Mouse (Mus musculus) liver, embryonic 15.5 days (tissue): Measurements from ENCODE around the gene Loxl3. TPM values are rescaled to one million over a fixed set of nuclear protein-coding genes. Genes with fewer than 3 reads are reported as not detected.

Experiments used
- ATAC-seq: fragments of 200-750 bp; cut with Nextera tagmentation; 2 replicates; pipeline ENCODE4 v1.8.0; 2017; ENCODE audit warnings: moderate number of reproducible peaks, mild to moderate bottlenecking, moderate library complexity; ENCODE audit not compliant: insufficient read depth
- H3K27ac ChIP-seq: fragments of 300-500 bp; sonication (generic); replicated peaks from 2 replicates; pipeline ENCODE4 v1.5.1; 2015; ENCODE audit warnings: mild to moderate bottlenecking, inconsistent platforms
- H3K27me3 ChIP-seq: fragments of 300-500 bp; sonication (generic); 2 replicates; pipeline ENCODE4 v1.6.1; 2015; ENCODE audit warnings: mild to moderate bottlenecking, inconsistent platforms
- H3K36me3 ChIP-seq: fragments of 300-500 bp; sonication (generic); replicated peaks from 2 replicates; pipeline ENCODE4 v1.6.1; 2015; ENCODE audit warnings: moderate library complexity, mild to moderate bottlenecking, inconsistent platforms
- H3K4me1 ChIP-seq: fragments of 300-500 bp; sonication (generic); replicated peaks from 2 replicates; pipeline ENCODE4 v1.6.1; 2015; ENCODE audit warnings: inconsistent platforms
- H3K4me2 ChIP-seq: fragments of 300-500 bp; sonication (generic); 2 replicates; pipeline ENCODE4 v1.6.1; 2015; ENCODE audit warnings: moderate library complexity, mild to moderate bottlenecking, inconsistent platforms
- H3K4me3 ChIP-seq: fragments of 300-500 bp; sonication (generic); replicated peaks from 2 replicates; pipeline ENCODE4 v1.5.1; 2015; ENCODE audit warnings: mild to moderate bottlenecking, inconsistent platforms
- H3K9ac ChIP-seq: fragments of 300-500 bp; sonication (generic); 2 replicates; pipeline ENCODE4 v1.6.1; 2015; ENCODE audit warnings: moderate library complexity, mild to moderate bottlenecking, inconsistent platforms
- H3K9me3 ChIP-seq: fragments of 300-500 bp; sonication (generic); replicated peaks from 2 replicates; pipeline ENCODE4 v1.6.1; 2016; ENCODE audit warnings: inconsistent platforms
- WGBS: fragments of 180-500 bp; shearing (Covaris S2); methylation state at CpG from one replicate; pipeline ENCODE4 v1.1.7; 2015; ENCODE audit warnings: mixed read lengths; ENCODE audit not compliant: insufficient replicate concordance; 5-methylcytosine and 5-hydroxymethylcytosine counted together
- polyA plus RNA-seq: library from polyadenylated mRNA; unstranded; fragments of >200 nt; fragmentation: Nextera tagmentation; extraction: Ambion mirVana; gene quantifications from 2 replicates; pipeline ENCODE4 v1.2.1, GENCODE M21; 2015

Loxl3 gene
- polyA plus RNA-seq, 1 experiment from 2014 or later, result 2.1 TPM

DNA sequence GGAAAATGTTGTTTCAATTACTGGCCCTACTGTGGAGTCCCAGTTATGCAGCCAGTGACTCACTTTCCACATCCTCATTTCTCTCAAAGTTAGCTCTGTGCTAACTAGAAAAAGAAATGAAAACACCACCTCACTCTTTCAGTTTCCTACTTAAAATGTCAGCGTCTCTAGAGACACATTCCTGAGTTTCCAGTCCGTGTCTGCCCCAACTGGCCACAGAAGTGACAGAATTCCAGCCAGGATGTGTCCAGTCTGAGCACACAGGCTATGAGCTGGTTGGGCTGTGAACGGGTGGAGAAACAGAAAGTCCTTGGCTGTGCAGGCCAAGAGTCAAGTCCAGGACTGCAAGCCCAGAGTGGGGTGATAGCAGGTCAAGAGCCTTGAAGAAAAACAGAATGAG lies 16.8 kb upstream of the Loxl3 start:
- H3K9me3 ChIP-seq, result no peaks in the 10 kb centered on the region
- WGBS, result 67% methylated on average over 3 of the region's 3 CpGs
- no peak overlapping the region for H3K4me3 ChIP-seq
- peak overlapping the region; percentile 14 for H3K4me2 ChIP-seq
- H3K9ac ChIP-seq, result no peak overlapping the region
- H3K27me3 ChIP-seq, result no peaks in the 10 kb centered on the region
- peaks cover 92% of the 10 kb centered on the region for H3K4me1 ChIP-seq
- H3K36me3 ChIP-seq, result no peaks in the 10 kb centered on the region
- H3K27ac ChIP-seq, result peak overlapping the region; percentile 77
- ATAC-seq, result no peak

DNA sequence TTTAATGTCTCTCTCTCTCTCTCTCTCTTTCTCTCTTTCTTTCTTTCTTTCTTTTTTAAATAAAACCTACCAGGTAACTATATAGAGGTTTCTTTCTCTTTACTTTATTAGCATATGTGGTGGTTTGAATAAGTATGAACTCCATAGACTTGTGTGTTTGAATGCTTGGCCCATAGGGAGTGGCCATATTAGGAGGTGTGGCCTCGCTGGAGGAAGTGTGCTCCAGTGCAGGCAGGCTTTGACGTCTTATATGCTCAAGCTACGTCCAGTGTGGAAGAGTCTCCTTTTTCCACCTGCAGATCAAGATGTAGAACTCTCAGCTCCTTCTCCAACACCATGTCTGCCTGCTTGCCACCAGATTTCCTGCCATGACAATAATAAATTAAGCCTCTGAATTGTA lies 14.9 kb upstream of the Loxl3 start:
- no peaks in the 10 kb centered on the region for H3K9me3 ChIP-seq
- H3K27me3 ChIP-seq, result no peaks in the 10 kb centered on the region
- no peak overlapping the region for H3K4me3 ChIP-seq
- no peak for ATAC-seq
- 57% methylated on average over 3 of the region's 3 CpGs for whole genome bisulfite sequencing
- peaks cover 92% of the 10 kb centered on the region for H3K4me1 ChIP-seq
- H3K4me2 ChIP-seq, result no peak overlapping the region
- H3K9ac ChIP-seq, result no peak overlapping the region
- peak overlapping the region; percentile 77 for H3K27ac ChIP-seq
- H3K36me3 ChIP-seq, result no peaks in the 10 kb centered on the region

DNA sequence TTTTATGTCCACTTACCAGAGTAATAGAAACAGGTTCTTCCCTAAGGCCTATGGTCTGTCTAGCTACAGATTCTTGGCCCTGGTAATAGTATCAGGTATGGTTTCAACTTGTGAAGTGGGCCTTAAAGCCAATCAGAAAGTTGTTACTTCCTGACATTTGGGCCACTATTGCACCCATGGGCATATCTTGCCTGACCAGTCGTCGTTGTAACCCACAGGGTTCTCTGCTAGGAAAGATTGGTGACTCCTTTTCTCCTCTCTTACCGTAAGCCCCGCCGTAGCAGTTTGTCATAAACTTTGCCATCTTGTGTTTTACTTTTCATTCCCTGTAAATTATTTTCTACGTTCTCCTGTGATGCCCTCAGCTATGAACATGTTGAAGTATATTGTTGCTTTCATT lies 13.9 kb upstream of the Loxl3 start:
- Histone ChIP-seq H3K4me1 (peaks cover 94% of the 10 kb centered on the region), H3K4me3 (no peak overlapping the region), H3K27me3 (no peaks in the 10 kb centered on the region), H3K36me3 (no peaks in the 10 kb centered on the region), H3K4me2 (peak overlapping the region; percentile 44; the same call in 1 of the 2 replicates), H3K9me3 (no peaks in the 10 kb centered on the region), H3K27ac (peak overlapping the region; percentile 77), H3K9ac (peak overlapping the region; percentile 23; the same call in 1 of the 2 replicates)
- peak; percentile 65 for ATAC-seq
- 19% methylated on average over 6 of the region's 6 CpGs for WGBS

DNA sequence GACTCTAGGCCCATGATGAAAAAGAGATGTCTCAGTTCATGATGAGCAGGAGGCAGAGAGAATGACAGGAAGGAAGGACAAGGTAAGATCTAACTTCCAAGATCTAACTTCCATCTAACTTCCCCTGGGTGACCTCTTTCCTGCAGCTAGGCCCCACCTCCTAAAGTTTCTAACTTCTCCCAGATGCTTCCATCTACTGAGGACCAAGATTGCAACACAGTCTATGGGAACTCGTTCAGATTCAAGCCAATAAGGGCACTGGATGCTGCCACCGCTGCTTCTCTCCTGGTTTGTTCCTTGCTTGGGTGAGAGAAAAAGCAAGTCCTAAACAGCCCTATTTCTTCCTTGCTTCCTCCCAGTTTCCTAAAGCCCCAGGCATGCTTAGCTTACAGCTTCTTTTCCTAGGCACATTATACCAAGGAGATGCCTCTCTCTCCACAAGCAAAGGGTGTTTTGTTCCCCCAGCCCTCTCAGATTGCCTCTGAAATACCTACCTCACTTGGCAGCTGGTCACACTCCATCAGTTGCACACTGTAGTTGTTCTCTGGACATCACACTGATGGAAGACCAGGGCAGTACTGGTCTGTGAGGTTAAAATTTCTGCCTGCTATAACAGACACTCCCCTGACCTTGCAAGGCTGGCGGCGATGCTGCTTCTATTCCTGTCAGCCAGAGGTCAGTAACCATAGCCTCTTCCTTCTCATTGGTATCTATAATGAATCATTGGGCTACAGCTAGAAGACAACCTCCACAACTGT lies 13.0 kb upstream of the Loxl3 start:
- H3K4me1 ChIP-seq, result peaks cover 88% of the 10 kb centered on the region
- no peak overlapping the region for H3K4me3 ChIP-seq
- H3K9ac ChIP-seq, result 0 out of 2 replicates have a peak overlapping the region, but pooled peaks have one; percentile 7
- 76% methylated on average over 4 of the region's 4 CpGs for WGBS
- peak overlapping the region; percentile 77 for H3K27ac ChIP-seq
- H3K27me3 ChIP-seq, result no peaks in the 10 kb centered on the region
- no peaks in the 10 kb centered on the region for H3K9me3 ChIP-seq
- ATAC-seq, result no peak
- no peak overlapping the region for H3K4me2 ChIP-seq
- no peaks in the 10 kb centered on the region for H3K36me3 ChIP-seq

DNA sequence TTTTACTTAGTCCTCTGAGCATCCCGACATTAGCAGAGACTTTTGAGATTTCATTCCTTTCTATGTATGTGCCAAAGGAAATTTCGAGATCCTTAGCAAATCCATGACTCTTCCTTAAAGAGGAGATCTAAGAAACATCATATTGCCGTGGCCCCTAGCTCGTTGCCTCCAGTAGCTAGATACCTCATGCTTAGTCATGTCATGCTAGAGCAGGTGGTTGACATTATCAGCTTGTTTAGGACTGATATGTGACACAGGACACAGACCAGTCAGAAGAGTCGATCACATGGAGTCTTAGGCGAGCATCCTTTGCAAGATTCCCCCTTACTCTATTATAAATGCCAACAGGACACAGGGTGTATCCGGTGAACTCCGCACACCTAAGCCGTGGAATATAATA lies 11.0 kb upstream of the Loxl3 start:
- Histone ChIP-seq H3K4me3 (no peak overlapping the region), H3K9me3 (no peaks in the 10 kb centered on the region), H3K27me3 (no peaks in the 10 kb centered on the region), H3K4me1 (peaks cover 83% of the 10 kb centered on the region), H3K4me2 (peak overlapping the region; percentile 31), H3K27ac (peak overlapping the region; percentile 77), H3K36me3 (no peaks in the 10 kb centered on the region), H3K9ac (no peak overlapping the region)
- WGBS, result 52% methylated on average over 9 of the region's 9 CpGs
- peak; percentile 85 for ATAC-seq

DNA sequence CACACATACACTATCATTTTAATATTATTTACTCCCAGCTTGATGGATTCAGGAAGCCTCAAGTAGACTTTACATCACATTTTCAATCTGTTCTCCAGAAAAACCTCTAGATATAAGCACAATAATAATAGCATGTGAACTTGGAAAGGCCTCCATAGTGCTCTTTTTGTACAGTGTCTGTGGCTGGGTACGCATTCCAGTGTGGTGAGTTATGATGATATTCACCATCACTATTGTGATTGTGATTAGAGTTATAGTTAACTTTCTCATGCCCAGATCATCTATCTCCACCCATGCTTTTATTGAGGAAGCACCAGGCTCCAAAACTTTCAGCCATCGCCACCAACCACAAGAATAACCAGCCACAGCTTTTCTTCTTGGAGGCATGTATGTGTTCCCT lies 10.2 kb upstream of the Loxl3 start:
- WGBS, result 85% methylated on average over 2 of the region's 2 CpGs
- H3K4me2 ChIP-seq, result no peak overlapping the region
- no peak for ATAC-seq
- H3K27me3 ChIP-seq, result no peaks in the 10 kb centered on the region
- H3K27ac ChIP-seq, result peak overlapping the region; percentile 77
- no peak overlapping the region for H3K9ac ChIP-seq
- H3K36me3 ChIP-seq, result no peaks in the 10 kb centered on the region
- peaks cover 82% of the 10 kb centered on the region for H3K4me1 ChIP-seq
- H3K4me3 ChIP-seq, result no peak overlapping the region
- H3K9me3 ChIP-seq, result no peaks in the 10 kb centered on the region

DNA sequence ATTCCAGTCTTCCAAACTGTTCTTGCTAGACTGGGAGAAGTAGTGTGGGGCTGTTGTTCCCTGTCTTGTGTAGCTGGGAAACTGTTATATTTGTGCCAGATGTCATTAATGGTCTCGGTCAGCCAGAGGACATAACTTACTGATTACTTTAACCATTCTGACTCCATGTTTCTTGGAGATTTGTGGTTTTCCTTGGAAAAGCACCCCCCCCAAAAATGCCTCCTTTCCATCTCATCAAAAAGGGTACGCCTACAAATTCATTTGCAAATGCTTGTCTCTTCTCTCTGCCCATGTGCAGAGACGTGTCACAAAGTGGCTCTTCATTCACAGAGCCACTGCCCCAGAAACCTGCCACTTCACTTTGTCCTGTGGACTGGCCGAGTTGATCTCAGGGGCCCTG lies 9.6 kb upstream of the Loxl3 start:
- peak overlapping the region; percentile 77 for H3K27ac ChIP-seq
- H3K4me1 ChIP-seq, result peaks cover 80% of the 10 kb centered on the region
- H3K4me2 ChIP-seq, result no peak overlapping the region
- peaks cover 2% of the 10 kb centered on the region for H3K36me3 ChIP-seq
- H3K4me3 ChIP-seq, result no peak overlapping the region
- no peaks in the 10 kb centered on the region for H3K27me3 ChIP-seq
- no peak for ATAC-seq
- 46% methylated on average over 4 of the region's 4 CpGs for WGBS
- no peak overlapping the region for H3K9ac ChIP-seq
- H3K9me3 ChIP-seq, result no peaks in the 10 kb centered on the region

DNA sequence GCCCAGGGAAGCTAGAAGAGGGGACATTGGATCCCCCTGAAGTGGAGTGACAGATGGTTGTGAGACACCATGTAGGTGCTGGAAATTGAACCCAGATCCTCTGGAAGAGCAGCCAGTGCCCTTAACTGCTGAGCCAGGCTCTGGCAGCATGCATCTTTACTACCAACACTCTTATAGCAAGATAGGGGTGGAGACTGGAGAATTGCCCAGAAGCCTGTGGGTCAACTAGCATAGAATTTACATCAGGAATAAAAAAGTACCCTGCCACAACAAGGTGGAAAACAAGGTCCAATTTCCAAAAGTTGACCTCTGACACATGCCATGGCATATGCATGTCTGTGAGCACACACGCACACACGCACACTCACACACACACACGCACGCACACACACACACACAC lies 8.8 kb upstream of the Loxl3 start:
- Histone ChIP-seq H3K27ac (peak overlapping the region; percentile 77), H3K4me1 (peaks cover 78% of the 10 kb centered on the region), H3K9me3 (no peaks in the 10 kb centered on the region), H3K27me3 (no peaks in the 10 kb centered on the region), H3K4me3 (no peak overlapping the region), H3K9ac (no peak overlapping the region), H3K36me3 (peaks cover 10% of the 10 kb centered on the region), H3K4me2 (no peak overlapping the region)
- WGBS, result 87% methylated on average over 4 of the region's 4 CpGs
- no peak for ATAC-seq

DNA sequence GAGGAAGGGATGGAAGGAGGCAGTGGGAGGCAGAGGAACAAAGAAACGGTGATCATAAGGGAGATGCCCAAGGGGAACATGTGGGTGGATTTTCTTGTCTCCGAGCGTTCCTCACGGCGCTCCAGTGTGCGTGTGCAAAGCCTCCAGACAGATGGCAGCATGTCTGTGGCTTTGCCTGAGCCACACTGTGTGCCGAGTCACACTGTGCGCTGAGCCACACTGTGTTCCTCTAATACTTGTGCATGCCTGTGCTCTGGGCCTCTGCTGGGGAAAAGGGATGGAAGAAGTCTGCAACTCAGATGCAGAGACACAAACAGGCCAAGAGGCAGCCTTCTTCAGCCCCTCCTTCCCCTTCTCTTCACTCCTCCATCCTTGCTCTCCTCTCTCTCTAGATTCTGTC lies 6.7 kb upstream of the Loxl3 start:
- Histone ChIP-seq H3K9ac (no peak overlapping the region), H3K4me2 (no peak overlapping the region), H3K9me3 (no peaks in the 10 kb centered on the region), H3K27me3 (0 out of 2 replicates have a peak, but pooled peaks cover 13% of the 10 kb centered on the region), H3K4me1 (peaks cover 78% of the 10 kb centered on the region), H3K36me3 (peaks cover 30% of the 10 kb centered on the region), H3K27ac (0 out of 2 replicates have a peak overlapping the region, but pooled peaks have one; percentile 52), H3K4me3 (no peak overlapping the region)
- no peak for ATAC-seq
- 71% methylated on average over 8 of the region's 8 CpGs for WGBS

DNA sequence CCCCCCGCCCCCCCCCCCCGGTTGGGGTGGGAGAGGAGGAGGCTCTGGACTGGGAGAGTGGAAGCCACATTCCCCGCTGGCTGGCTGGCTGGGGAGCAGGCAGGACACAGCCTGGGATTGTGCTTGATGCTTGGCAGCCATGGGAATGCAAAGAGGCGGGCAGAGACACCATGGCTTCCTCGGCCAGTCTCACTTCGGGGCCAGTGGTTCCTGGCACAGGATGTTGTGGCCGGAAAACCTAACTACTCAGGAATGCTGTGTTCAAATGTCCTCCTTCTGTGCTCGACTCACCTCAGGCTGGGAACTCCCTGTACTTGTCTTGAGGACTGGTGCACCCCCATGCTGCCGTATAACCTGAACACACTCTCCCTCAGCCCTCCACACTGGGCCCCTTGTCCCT lies 6.3 kb upstream of the Loxl3 start:
- no peak overlapping the region for H3K4me3 ChIP-seq
- no peak for ATAC-seq

DNA sequence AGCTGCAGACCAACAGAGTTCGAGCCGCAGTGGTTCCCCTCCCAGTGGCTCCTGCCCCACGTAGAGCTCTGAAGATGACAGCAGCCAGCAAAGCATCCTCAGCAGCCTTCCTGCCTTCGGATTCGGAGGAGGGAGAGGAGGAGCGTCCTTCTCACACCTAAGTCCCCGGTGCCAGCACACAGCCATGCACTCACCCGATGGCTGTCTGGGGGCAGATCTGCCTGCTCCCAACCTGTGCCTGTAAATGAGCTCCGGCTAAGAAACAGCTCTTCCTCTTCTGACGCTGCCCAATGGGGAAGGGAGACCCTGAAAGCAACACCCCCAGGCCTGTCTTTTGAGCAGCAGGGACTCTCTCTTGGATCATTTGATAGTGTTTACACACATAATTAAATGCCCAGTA lies 4.2 kb upstream of the Loxl3 start:
- no peak for ATAC-seq
- Histone ChIP-seq H3K4me1 (peaks cover 72% of the 10 kb centered on the region), H3K9me3 (no peaks in the 10 kb centered on the region), H3K4me2 (no peak overlapping the region), H3K36me3 (peaks cover 30% of the 10 kb centered on the region), H3K4me3 (no peak overlapping the region), H3K9ac (no peak overlapping the region), H3K27me3 (peaks cover 25% of the 10 kb centered on the region), H3K27ac (0 out of 2 replicates have a peak overlapping the region, but pooled peaks have one; percentile 25)
- 58% methylated on average over 10 of the region's 10 CpGs for WGBS

More for the DNA sequence above, 6.3 kb upstream of the Loxl3 start:
- Histone ChIP-seq H3K9me3 (no peaks in the 10 kb centered on the region), H3K9ac (no peak overlapping the region), H3K4me2 (no peak overlapping the region), H3K4me1 (peaks cover 78% of the 10 kb centered on the region), H3K36me3 (peaks cover 30% of the 10 kb centered on the region), H3K27me3 (0 out of 2 replicates have a peak, but pooled peaks cover 15% of the 10 kb centered on the region), H3K27ac (0 out of 2 replicates have a peak overlapping the region, but pooled peaks have one; percentile 52)
- WGBS, result 44% methylated on average over 8 of the region's 9 CpGs
